Mouse (Mus musculus) layer of hippocampus, postnatal 36 days (tissue): ENCODE measurements around the gene Omt2a. TPM values are rescaled to one million over a fixed set of nuclear protein-coding genes. Genes with fewer than 3 reads are reported as not detected.
A peak's percentile ranks its signal among the peaks of the same experiment; 100 is the strongest.
"Not testable (repeated sequence)": the region's sequence is repeated elsewhere in the genome, so short reads cannot be mapped to it uniquely, and the experiment has no call there.

ENCODE experiments used
- DNase-seq, 2 experiments: peaks; one replicate each; pipeline ENCODE4 v3.0.0; 2022
- total RNA-seq, 2 experiments: library from RNA; stranded (reverse); gene quantifications; 2 replicates each; pipeline ENCODE4 v1.2.3; 2021

Omt2a gene
- total RNA-seq, 2 experiments from 2014 or later, result not detected

GRCm38 (mm10) chr9:78296089-78296488, 18.5 kb downstream of the Omt2a start:
- peak in 1 of 2 experiments; percentile 13 for DNase-seq

DNA sequence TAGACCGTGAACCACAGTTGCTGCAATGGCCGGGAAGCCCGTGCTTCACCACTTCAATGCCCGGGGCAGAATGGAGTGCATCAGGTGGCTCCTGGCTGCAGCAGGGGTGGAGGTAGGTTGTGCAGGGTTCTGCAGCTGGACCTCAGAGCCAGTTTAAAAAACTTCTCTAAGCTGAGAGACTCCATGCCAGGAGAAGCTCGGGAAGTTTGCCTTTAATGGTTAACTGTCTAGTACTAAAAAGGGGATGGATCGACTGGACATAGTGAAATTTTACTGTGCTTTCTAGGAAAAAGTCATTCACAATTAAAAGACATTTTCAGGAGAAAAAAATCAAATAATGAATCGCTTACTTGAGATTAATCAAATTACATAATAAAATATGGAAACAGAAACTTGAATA, 19.8 kb downstream of the Omt2a start:
- DNase-seq, result not testable (repeated sequence)

GRCm38 (mm10) chr9:78293683-78294082, 20.9 kb downstream of the Omt2a start:
- not testable (repeated sequence) for DNase-seq

DNA sequence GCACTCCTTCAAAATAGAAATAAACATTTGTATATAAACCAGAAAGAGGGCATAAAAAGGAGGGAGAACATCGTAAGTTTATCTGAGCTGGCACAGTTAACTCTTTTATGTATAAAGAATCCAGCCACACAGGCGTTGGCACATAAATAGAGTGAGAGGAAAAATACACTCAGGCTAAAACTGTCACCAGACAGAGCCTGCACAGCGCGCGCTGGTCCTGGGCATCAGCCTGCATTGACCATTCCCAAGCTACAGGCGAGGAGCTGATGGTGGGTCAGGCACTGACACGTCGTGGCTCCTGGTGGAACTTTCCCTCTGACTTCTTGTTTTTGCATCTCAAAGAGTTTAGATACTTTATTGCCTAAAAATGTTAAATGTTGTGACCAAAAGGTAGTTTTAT, 22.1 kb downstream of the Omt2a start:
- not testable (repeated sequence) for DNase-seq

- not testable (repeated sequence) for DNase-seq
Measured at GRCm38 (mm10) chr9:78289723-78290122, 24.9 kb downstream of the Omt2a start, which contains the start of gene Gm10639. Gene Gm10639 (plus strand): TSS chr9:78289923.

GRCm38 (mm10) chr9:78289063-78289462, 25.5 kb downstream of the Omt2a start:
- not testable (repeated sequence) for DNase-seq

- not testable (repeated sequence) for DNase-seq
Measured at GRCm38 (mm10) chr9:78282002-78282711, 32.4 kb downstream of the Omt2a start.

GRCm38 (mm10) chr9:78270945-78271344, 43.7 kb downstream of the Omt2a start:
- DNase-seq, result not testable (repeated sequence)

Other genes starting within 250 kb of the Omt2a start
- gene Fbxo9, start 205.7 kb downstream of the Omt2a start, total RNA-seq, result 10 to 100 TPM; 90.2 to 92.4 TPM
- 10 to 100 TPM; 21.3 to 22.2 TPM for gene Ick, start 205.6 kb downstream of the Omt2a start, total RNA-seq
- 10 to 100 TPM; 43.1 to 51.3 TPM for gene Gsta4, start 132.0 kb downstream of the Omt2a start, total RNA-seq
- gene Gsta1, start 84.1 kb downstream of the Omt2a start, total RNA-seq, result not detected
- not detected for gene Gm3776, start 57.7 kb downstream of the Omt2a start, total RNA-seq
- gene Gm10639, start 24.9 kb downstream of the Omt2a start, total RNA-seq, result not detected
- not detected for gene Omt2b, start 12.8 kb upstream of the Omt2a start, total RNA-seq
- gene Gsta2, start 41.0 kb upstream of the Omt2a start, total RNA-seq, result not detected
- not detected for gene Dppa5a, start 53.4 kb upstream of the Omt2a start, total RNA-seq
- gene Ooep, start 63.9 kb upstream of the Omt2a start, total RNA-seq, result not detected
- gene Ddx43, start 81.0 kb upstream of the Omt2a start, total RNA-seq, result not detected
- gene Cgas, start 128.4 kb upstream of the Omt2a start, total RNA-seq, result under 1 TPM; 0.58 to 0.77 TPM
- 10 to 100 TPM; 24.3 to 26.3 TPM for gene Mto1, start 133.4 kb upstream of the Omt2a start, total RNA-seq
- 1 to 10 TPM; 1.1 TPM for gene Gm17324, start 134.0 kb upstream of the Omt2a start, total RNA-seq
- 1,000 to 10,000 TPM; 2,932 to 3,031 TPM for gene Eef1a1, start 174.4 kb upstream of the Omt2a start, total RNA-seq